Mouse (Mus musculus) bone marrow macrophage, adult 2 months (primary cell): Measurements from ENCODE around the gene Ovol1. TPM values are rescaled to one million over a fixed set of nuclear protein-coding genes. Genes with fewer than 3 reads are reported as not detected.

Experiments
- H3K27ac ChIP-seq: 2 replicates; pipeline ENCODE4 v1.5.1; 2012; ENCODE audit warnings: low read depth, low read length; ENCODE audit not compliant: insufficient read depth
- H3K4me1 ChIP-seq: 2 replicates; pipeline ENCODE4 v1.6.1; 2012; ENCODE audit warnings: low read length; ENCODE audit not compliant: control insufficient read depth, insufficient read depth
- H3K4me3 ChIP-seq: 2 replicates; pipeline ENCODE4 v1.5.1; 2012; ENCODE audit warnings: mild to moderate bottlenecking, low read length, moderate library complexity; ENCODE audit not compliant: insufficient read depth
- CTCF ChIP-seq: IDR thresholded peaks from 2 replicates; pipeline ENCODE4 v1.5.1; 2012; ENCODE audit warnings: low read depth, mild to moderate bottlenecking, low read length, moderate library complexity
- POLR2A ChIP-seq: IDR thresholded peaks from 2 replicates; pipeline ENCODE4 v1.6.1; 2012; ENCODE audit warnings: mild to moderate bottlenecking, low read depth, low read length, borderline replicate concordance
- polyA plus RNA-seq: library from polyadenylated mRNA; stranded (reverse); fragments of >200 nt; gene quantifications from 2 replicates; pipeline ENCODE4 v1.2.4, GENCODE M21; 2012; ENCODE audit not compliant: missing spikeins, insufficient read depth, insufficient read length

Gene Ovol1
- polyA plus RNA-seq, 1 experiment: not detected

GRCm38 (mm10) chr19:5569521-5569920 lies 9.1 kb upstream of the Ovol1 start:
- TF ChIP-seq POLR2A (no peak), CTCF (no peak)
- peak overlapping the region; percentile 94 for H3K27ac ChIP-seq

GRCm38 (mm10) chr19:5568470-5569140 lies 8.2 kb upstream of the Ovol1 start:
- H3K4me1 ChIP-seq: peaks cover 33% of the 10 kb centered on the region
- peak overlapping the region; percentile 88 for H3K4me3 ChIP-seq
- TF ChIP-seq CTCF (peak; percentile 70), POLR2A (no peak)
- H3K27ac ChIP-seq: peak overlapping the region; percentile 94

More at GRCm38 (mm10) chr19:5569521-5569920, 9.1 kb upstream of the Ovol1 start:
- peaks cover 35% of the 10 kb centered on the region for H3K4me1 ChIP-seq
- H3K4me3 ChIP-seq: peak overlapping the region; percentile 88

- peak within 1 kb of the TSS; percentile 94 for H3K27ac ChIP-seq
- TF ChIP-seq POLR2A (no peak), CTCF (peak; percentile 87)
- H3K4me3 ChIP-seq: peak within 1 kb of the TSS; percentile 88
- H3K4me1 ChIP-seq: peaks cover 25% of the 10 kb centered on the region
Observed at GRCm38 (mm10) chr19:5567534-5568469, 7.4 kb upstream of the Ovol1 start, which contains the start of gene Ap5b1. TSS of gene Ap5b1 (plus strand) at chr19:5568025.

- H3K4me3 ChIP-seq: peak overlapping the region; percentile 88
- TF ChIP-seq POLR2A (no peak), CTCF (no peak)
- peaks cover 23% of the 10 kb centered on the region for H3K4me1 ChIP-seq
- peak overlapping the region; percentile 53 for H3K27ac ChIP-seq
Observed at GRCm38 (mm10) chr19:5567180-5567533, 6.7 kb upstream of the Ovol1 start.

GRCm38 (mm10) chr19:5566316-5566715 lies 5.9 kb upstream of the Ovol1 start:
- Histone ChIP-seq H3K4me3 (no peak overlapping the region), H3K4me1 (peaks cover 18% of the 10 kb centered on the region), H3K27ac (no peak overlapping the region)
- TF ChIP-seq POLR2A (no peak), CTCF (no peak)

GRCm38 (mm10) chr19:5562776-5563175 lies 2.3 kb upstream of the Ovol1 start:
- no peak for TF ChIP-seq POLR2A
- no peak for TF ChIP-seq CTCF
- H3K4me1 ChIP-seq: no peaks in the 10 kb centered on the region
- H3K4me3 ChIP-seq: no peak overlapping the region
- no peak overlapping the region for H3K27ac ChIP-seq

- H3K4me3 ChIP-seq: no peak overlapping the region
- no peak for TF ChIP-seq POLR2A
- TF ChIP-seq CTCF: no peak
- no peaks in the 10 kb centered on the region for H3K4me1 ChIP-seq
- H3K27ac ChIP-seq: no peak overlapping the region
Observed at GRCm38 (mm10) chr19:5561886-5562285, 1.4 kb upstream of the Ovol1 start.

- Histone ChIP-seq H3K4me1 (no peaks in the 10 kb centered on the region), H3K4me3 (no peak overlapping the region), H3K27ac (no peak overlapping the region)
- TF ChIP-seq POLR2A (no peak), CTCF (no peak)
Observed at GRCm38 (mm10) chr19:5561252-5561790, 875 bp upstream of the Ovol1 start.

GRCm38 (mm10) chr19:5559631-5560456 lies 602 bp downstream of the Ovol1 start:
- TF ChIP-seq POLR2A (no peak), CTCF (no peak)
- peak overlapping the region; percentile 28 for H3K4me3 ChIP-seq
- H3K27ac ChIP-seq: no peak overlapping the region
- H3K4me1 ChIP-seq: no peaks in the 10 kb centered on the region
